Mouse (Mus musculus) left cerebral cortex, adult 9 months (tissue): ENCODE data around the gene Krtap27-1.

ENCODE experiments used
- DNase-seq, 2 experiments: peaks; one replicate each; pipeline ENCODE4 v3.0.0; 2022; ENCODE audit warnings: low spot score in 2 of 2

Krtap27-1 gene

DNA sequence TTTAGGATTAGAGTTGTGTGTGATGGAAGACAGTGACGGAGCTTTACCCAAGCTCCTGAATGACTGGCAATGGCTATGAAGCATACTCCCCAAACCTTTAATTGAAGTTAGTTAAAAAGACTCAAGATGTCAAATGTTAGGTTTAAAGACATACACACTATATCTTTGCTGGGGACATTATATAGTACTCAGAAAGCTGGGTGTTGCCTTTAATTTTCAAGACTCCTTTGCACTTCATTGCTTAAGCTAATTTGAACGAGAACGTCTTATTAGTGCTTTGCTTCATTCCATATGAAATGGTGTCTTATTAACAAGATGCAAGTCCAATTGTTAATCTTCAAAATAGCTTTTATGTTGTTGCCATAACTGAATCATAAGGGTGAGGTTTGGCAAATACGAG lies at the start of gene Krtap27-1:
TSS of gene Krtap27-1 (minus strand) at position 101 of the 400 bp plus-strand sequence.
- DNase-seq: no peak

DNA sequence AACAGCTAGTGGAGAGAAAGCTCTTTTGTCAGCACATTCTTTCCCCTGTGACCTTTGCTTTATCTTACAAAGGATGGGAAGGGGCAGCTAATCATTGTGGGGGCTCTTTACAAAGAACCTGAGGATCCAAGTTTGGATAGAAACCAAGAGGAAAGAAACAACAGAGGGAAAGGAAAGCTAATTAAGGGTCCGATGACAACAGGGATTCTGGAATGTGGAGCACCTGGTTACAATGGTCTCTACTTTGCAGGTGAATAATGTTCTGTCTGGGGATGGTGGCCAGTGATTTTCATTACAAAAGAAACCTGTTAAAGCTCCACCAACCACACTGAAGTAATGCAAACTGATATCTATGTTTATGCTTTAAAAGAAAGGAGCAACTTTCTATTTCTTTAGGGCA lies 48.6 kb upstream of the Krtap27-1 start:
- DNase-seq: no peak

DNA sequence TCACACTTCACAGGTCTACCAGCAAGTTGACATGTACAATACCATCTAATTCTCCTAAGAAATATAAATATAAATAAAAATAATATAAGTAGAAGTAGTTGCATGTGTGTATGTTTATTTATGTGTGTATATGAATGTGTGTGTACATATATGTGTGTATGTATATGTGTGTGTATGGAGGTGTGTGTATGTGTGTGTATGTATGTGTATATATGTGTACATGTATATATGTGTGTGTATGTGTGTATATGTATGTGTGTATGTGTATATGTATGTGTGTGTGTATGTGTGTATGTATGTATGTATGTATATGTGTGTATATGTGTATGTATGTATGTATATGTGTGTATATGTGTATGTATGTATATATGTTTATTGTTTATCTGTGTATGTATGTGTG lies 45.1 kb upstream of the Krtap27-1 start:
- no peak for DNase-seq

DNA sequence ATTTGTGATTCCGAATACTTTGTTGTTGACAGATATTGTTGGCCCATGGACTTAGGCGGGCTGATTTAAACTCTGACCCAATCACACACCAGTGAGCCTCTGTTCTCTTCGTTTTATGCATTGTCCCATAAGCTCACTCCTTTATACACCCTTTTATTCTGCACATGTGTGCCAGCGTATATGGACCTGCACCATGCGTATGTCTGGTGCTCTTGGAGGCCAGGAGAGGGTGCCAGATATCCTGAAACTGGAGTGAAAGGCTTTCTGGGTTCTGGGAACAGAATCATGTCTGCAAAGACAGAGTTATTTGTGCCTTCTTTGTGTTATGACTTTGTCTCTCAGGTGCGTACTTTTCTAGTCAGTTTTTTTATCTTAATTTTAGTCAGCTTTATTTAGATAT lies 39.8 kb upstream of the Krtap27-1 start:
- no peak for DNase-seq

DNA sequence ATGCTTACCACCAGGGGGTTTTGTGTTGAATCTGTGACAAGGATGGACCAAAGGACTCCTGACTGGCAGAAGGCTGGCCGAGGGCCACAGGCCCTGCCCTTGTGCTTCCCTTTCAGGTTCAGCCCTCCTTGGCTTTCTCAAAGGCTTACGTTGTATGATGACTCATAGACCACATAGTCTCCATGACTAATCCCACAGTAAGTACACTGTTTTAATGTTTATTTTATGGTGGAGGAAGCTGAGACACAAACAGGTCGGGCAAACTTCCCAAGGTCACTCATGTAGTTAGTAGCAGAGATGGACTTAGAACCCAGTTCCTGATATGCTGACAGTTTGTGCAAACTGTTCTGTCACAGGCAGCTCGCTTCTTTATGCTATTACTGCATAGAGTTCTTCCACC lies 39.3 kb upstream of the Krtap27-1 start:
- no peak for DNase-seq

GRCm38 (mm10) chr16:88707496-88708012 lies 36.1 kb upstream of the Krtap27-1 start, which contains the start of gene 2310061N02Rik:
Gene 2310061N02Rik, minus strand, starts transcription at chr16:88707962.
- DNase-seq: no peak

GRCm38 (mm10) chr16:88701072-88701864 lies 29.8 kb upstream of the Krtap27-1 start:
- DNase-seq: no peak

DNA sequence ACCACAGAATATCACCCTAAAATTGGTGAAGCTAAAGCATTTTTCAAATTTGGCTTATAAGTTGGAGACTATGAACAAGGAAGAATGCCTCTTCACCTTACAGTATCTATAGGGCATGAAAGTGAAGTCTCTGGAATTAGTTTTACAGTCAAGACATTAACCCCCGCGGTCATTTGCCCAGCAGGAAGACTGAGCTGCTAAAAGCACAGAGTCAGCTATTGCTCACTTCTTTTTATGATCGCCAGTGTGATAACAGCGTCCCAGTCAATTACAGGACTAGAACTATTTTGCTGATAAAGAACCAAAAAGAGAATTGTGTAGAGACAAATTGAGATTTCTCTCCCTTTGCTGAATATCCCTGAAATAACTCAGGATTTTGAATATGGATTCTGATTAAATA lies 24.8 kb upstream of the Krtap27-1 start:
- DNase-seq: no peak

- no peak for DNase-seq
Measured at GRCm38 (mm10) chr16:88681282-88681681, 9.8 kb upstream of the Krtap27-1 start.

DNA sequence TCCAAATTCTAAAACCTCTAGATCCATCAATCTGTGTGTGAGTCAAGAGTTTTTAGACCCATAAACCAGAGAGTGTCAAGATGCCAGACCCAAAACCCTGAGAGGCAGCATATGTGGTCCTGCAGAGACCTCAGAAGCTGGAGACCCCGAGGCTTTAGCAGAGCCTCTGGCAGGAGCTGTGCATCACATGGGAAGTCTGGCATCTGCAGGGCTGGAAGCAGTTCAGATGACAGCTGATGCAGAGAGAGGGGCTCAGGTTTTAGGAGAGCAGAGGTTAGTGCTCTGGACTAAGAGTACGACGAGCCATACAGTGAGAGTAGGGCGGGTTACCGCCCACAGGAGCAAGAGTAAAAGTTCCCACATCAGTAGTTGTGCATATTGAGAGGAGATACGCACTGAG lies 7.6 kb upstream of the Krtap27-1 start:
- no peak for DNase-seq

DNA sequence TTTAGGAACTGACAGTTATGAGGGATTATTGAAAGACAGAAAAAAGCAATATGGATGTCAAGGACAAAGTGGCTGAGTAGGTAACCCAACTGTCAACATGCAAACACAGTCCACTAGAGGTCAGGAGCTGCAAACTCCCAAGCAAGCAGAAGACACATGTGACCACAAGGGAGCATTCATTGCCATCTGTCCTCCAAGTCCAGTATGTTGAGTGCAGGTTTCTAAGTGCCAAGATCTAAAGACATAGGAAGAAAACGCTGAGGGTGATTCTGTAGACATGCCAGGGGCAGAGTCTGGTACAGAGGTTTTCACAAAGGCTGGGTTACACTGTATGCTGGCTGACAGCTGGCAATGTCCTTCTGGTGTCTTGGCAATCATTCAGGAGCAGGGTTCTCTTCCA lies 14.0 kb downstream of the Krtap27-1 start:
- no peak for DNase-seq

- DNase-seq: no peak
Measured at GRCm38 (mm10) chr16:88651952-88652351, 19.5 kb downstream of the Krtap27-1 start.

DNA sequence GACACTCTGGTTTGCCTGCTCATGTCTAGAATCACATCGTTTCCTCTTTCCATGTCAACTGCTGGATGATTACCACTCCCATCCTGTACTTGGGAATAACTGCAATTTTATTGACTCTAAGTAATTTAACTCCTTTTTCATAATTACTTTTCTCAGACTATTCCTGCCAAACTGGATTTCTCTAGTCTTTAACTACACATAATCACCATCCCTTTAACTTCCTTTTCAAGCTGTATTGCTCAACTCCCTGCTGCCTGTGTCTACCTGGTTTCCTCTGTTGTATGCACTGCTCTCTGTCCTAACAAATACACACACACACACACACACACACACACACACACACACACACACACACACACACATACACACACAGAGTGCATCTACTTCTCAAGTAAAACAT lies 20.4 kb downstream of the Krtap27-1 start:
- DNase-seq: no peak

DNA sequence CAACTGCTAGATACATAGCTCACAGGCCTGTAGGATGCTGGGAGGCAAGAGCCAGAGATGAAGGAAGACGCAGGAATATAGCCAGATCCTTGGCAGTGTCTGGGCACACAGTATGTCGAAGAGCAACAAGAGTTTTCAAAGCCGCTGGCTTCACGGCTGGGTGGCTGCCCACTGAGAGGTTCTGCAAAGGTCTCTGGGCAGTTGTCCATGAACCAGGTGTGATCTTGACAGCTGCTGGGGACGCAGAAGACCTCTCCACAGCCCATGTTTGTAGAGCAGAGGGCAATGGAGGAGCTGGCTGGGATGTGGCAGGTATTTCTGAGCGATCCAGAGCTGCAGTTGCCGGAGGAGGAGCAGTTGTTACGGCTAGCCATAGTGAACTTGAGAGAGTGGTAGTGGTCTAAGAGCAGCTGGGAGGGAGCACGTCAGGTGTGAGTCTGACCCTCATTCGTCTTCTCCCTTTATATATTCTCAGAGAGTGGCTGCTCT lies 24.1 kb downstream of the Krtap27-1 start, which contains the start of gene Krtap26-1:
TSS of gene Krtap26-1 (minus strand) at position 439 of the 489 bp plus-strand sequence.
- no peak for DNase-seq

GRCm38 (mm10) chr16:88646366-88647111 lies 24.9 kb downstream of the Krtap27-1 start:
- DNase-seq: no peak

GRCm38 (mm10) chr16:88640053-88640452 lies 31.4 kb downstream of the Krtap27-1 start:
- no peak for DNase-seq

GRCm38 (mm10) chr16:88635142-88635541 lies 36.3 kb downstream of the Krtap27-1 start:
- no peak for DNase-seq

- DNase-seq: no peak
Measured at GRCm38 (mm10) chr16:88631474-88631873, 40.0 kb downstream of the Krtap27-1 start.

DNA sequence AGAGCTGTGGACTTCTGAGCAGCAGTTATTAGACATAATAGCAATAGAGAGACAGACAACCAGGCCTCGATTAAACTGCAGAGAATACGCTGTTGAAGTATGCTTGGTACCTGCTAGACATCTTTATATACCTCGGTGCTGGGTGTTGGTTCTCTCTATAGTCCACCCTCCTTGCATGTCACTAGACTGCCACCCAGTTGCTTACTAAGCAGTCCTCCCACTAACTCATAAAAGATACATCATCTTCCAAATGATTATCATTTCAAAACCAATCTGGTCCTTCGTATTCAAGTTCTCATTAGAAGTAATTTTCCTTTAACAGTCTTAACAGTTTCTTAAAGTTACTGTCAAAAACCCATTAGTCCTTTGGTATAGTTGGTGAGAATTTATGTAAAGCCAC lies 43.9 kb downstream of the Krtap27-1 start, which contains the start of gene 2310079G19Rik:
TSS of gene 2310079G19Rik (minus strand) at position 101 of the 400 bp plus-strand sequence.
- no peak for DNase-seq
